Mouse (Mus musculus): ENCODE results near the gene Usp44. TPM values are rescaled to one million over a fixed set of nuclear protein-coding genes. Genes with fewer than 3 reads are reported as not detected.
A peak's percentile ranks its signal among the peaks of the same experiment; 100 is the strongest.

The Usp44 gene
- polyA plus RNA-seq, 1 experiment from 2014 or later = 1.1 TPM

DNA sequence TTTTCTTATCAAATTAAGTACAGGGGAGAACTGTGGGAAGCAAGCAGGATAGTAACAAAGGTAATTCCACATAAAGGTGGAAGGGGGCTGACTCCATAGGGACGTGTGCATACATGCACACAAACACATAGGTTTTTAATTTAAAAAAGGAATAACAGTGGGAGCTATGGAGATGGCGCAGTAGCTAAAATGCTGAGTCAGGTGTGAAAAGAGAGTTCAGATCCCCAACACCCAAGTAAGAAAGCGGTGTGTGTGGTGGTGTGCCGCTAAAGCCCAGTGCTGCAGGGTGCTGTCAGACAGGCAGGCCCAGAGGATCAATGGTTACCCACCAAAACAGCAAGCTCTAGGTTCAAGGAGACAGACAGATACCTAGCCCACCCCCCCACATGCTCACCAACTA lies 47.4 kb downstream of the Usp44 start:
- peaks cover 30% of the 10 kb centered on the region for H3K36me3 ChIP-seq (ENCODE audit: control insufficient read depth, insufficient read depth, low read length)
- H3K9ac ChIP-seq (ENCODE audit: low read length) = no peak overlapping the region
- no peaks in the 10 kb centered on the region for H3K9me3 ChIP-seq (replicated peaks; ENCODE audit: control insufficient read depth, low read length)
- WGBS = 95% methylated on average over 4 of the region's 4 CpGs
- DNase-seq (ENCODE audit: low spot score) (no peak), ATAC-seq (no peak)
- H3K27me3 ChIP-seq (replicated peaks; ENCODE audit: control insufficient read depth, insufficient read depth, low read length) = no peaks in the 10 kb centered on the region
- H3K4me3 ChIP-seq (ENCODE audit: low read depth, low read length) = no peak overlapping the region
- H3K27ac ChIP-seq (ENCODE audit: low read depth, low read length) = no peak overlapping the region
- H3K4me2 ChIP-seq (ENCODE audit: low read length) = no peak overlapping the region
- H3K4me1 ChIP-seq (ENCODE audit: control insufficient read depth, insufficient read depth, low read length) = no peaks in the 10 kb centered on the region

DNA sequence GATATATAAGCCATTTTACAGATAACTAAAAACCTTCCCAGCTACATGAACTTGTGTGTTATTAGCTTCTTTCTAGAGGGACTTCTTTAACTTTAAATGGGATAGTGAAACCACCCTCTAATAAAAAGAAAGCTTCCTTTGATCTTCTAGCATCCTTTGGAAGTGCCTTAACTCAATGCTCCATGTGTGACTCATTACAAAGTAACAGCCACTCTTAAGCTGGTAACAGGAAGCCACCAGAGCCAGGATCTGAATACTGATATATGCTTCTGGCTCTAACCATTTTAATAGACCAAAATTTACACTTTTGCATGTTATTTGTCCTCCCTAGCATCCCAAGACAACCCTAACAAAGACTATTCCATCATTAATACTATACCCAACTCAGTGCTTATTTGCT lies 50.6 kb downstream of the Usp44 start:
- peaks cover 44% of the 10 kb centered on the region for H3K36me3 ChIP-seq (ENCODE audit: control insufficient read depth, insufficient read depth, low read length)

DNA sequence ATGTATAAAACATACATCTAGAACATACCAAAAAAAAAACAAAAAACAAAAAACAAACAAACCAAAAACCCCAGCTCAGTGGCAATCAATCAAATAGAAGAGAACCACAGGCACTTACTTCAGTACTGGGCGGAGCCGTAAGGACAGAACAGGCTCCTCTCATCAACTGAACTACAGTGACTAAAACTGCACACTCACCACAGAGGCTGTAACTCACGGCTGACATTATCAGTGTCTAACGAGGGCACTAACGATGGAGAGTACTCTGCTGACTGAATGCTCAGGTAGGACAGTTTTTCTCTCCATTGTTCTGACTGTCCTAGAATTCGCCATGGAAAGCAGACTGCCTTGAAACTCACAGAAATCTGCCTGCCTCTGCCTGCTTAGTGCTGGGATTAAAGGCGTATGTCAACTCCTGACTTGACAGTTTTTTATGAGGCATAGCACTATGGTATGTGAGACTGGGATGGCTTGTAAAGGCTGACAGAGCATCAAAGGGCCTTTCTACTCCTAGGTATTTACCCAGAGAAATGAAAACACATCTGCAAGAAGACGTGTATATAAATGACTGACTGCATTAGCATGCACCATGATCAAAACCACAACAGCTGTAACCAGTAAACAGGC lies 51.5 kb downstream of the Usp44 start:
- H3K4me2 ChIP-seq (ENCODE audit: low read length) = no peak overlapping the region
- 72% methylated on average over 8 of the region's 8 CpGs for WGBS
- no peak overlapping the region for H3K4me3 ChIP-seq (ENCODE audit: low read depth, low read length)
- no peak overlapping the region for H3K9ac ChIP-seq (ENCODE audit: low read length)
- H3K36me3 ChIP-seq (ENCODE audit: control insufficient read depth, insufficient read depth, low read length) = peaks cover 45% of the 10 kb centered on the region
- H3K27ac ChIP-seq (ENCODE audit: low read depth, low read length) = no peak overlapping the region
- no peaks in the 10 kb centered on the region for H3K4me1 ChIP-seq (ENCODE audit: control insufficient read depth, insufficient read depth, low read length)
- no peaks in the 10 kb centered on the region for H3K27me3 ChIP-seq (replicated peaks; ENCODE audit: control insufficient read depth, insufficient read depth, low read length)
- no peak for ATAC-seq
- H3K9me3 ChIP-seq (replicated peaks; ENCODE audit: control insufficient read depth, low read length) = no peaks in the 10 kb centered on the region
- DNase-seq (ENCODE audit: low spot score) = no peak

More for the DNA sequence above, 50.6 kb downstream of the Usp44 start:
- Histone ChIP-seq H3K9ac (ENCODE audit: low read length) (no peak overlapping the region), H3K4me3 (ENCODE audit: low read depth, low read length) (no peak overlapping the region), H3K27me3 (replicated peaks; ENCODE audit: control insufficient read depth, insufficient read depth, low read length) (no peaks in the 10 kb centered on the region), H3K27ac (ENCODE audit: low read depth, low read length) (no peak overlapping the region), H3K9me3 (replicated peaks; ENCODE audit: control insufficient read depth, low read length) (no peaks in the 10 kb centered on the region), H3K4me2 (ENCODE audit: low read length) (no peak overlapping the region), H3K4me1 (ENCODE audit: control insufficient read depth, insufficient read depth, low read length) (no peaks in the 10 kb centered on the region)
- ATAC-seq (no peak), DNase-seq (ENCODE audit: low spot score) (no peak)

DNA sequence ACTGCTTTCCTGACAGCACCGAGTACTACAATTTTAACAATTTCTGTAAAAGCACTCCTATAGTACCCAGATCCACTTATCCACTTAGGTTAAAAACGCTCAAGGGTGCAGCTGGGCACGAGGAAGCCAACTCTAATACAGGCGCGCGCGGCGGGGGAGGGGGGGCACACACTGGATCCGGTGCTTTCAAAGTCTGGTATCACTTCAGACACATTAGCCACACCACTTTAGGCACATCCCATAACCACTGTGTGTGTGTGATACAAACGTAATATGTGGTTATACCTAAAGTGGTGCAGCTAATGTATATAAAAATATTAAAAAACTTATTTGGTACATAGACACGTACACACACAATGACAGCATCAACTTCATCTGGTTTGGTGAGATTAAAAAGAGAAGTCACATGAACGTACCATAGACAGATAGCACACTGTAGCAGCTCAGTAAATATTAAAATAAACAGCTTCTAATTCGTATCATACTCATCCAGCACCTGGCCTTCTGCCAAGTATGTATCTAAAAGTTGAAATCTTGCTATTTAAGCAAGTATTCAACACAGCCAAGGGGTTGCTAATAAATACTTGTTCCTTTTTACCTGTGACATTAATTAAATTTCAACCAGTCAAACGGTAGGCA lies 54.6 kb downstream of the Usp44 start:
- peak; percentile 11 for DNase-seq (ENCODE audit: low spot score)
- no peak overlapping the region for H3K4me3 ChIP-seq (ENCODE audit: low read depth, low read length)
- H3K9me3 ChIP-seq (replicated peaks; ENCODE audit: control insufficient read depth, low read length) = no peaks in the 10 kb centered on the region
- 0 out of 2 replicates have a peak, but pooled peaks cover 3% of the 10 kb centered on the region for H3K4me1 ChIP-seq (ENCODE audit: control insufficient read depth, insufficient read depth, low read length)
- H3K36me3 ChIP-seq (ENCODE audit: control insufficient read depth, insufficient read depth, low read length) = peaks cover 29% of the 10 kb centered on the region
- H3K4me2 ChIP-seq (ENCODE audit: low read length) = no peak overlapping the region
- 91% methylated on average over 14 of the region's 14 CpGs for WGBS
- H3K27me3 ChIP-seq (replicated peaks; ENCODE audit: control insufficient read depth, insufficient read depth, low read length) = no peaks in the 10 kb centered on the region
- no peak overlapping the region for H3K9ac ChIP-seq (ENCODE audit: low read length)
- no peak for ATAC-seq
- H3K27ac ChIP-seq (ENCODE audit: low read depth, low read length) = no peak overlapping the region

DNA sequence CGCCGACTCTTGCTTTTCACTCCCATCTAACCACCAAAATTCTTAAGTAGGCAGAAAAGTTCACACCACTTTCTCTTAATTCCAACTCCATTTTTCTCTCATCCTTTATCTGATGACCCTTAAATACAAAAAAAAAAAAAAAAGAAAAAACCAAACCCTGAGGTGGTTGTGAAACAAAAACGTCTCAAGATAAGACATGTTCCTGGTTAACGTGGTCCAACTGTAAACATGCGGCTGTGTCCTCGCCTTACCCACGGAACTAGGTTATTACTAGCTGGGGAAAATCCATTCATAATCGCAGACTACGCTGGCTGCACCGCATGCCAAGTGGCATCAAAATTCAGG lies 57.2 kb downstream of the Usp44 start:
- DNase-seq (ENCODE audit: low spot score) (no peak), ATAC-seq (no peak)
- H3K4me3 ChIP-seq (ENCODE audit: low read depth, low read length) = peak overlapping the region; percentile 98
- H3K27ac ChIP-seq (ENCODE audit: low read depth, low read length) = 0 out of 2 replicates have a peak overlapping the region, but pooled peaks have one; percentile 85
- H3K9me3 ChIP-seq (replicated peaks; ENCODE audit: control insufficient read depth, low read length) = no peaks in the 10 kb centered on the region
- H3K4me1 ChIP-seq (ENCODE audit: control insufficient read depth, insufficient read depth, low read length) = 0 out of 2 replicates have a peak, but pooled peaks cover 3% of the 10 kb centered on the region
- H3K27me3 ChIP-seq (replicated peaks; ENCODE audit: control insufficient read depth, insufficient read depth, low read length) = no peaks in the 10 kb centered on the region
- WGBS = 22% methylated on average over 10 of the region's 10 CpGs
- peaks cover 29% of the 10 kb centered on the region for H3K36me3 ChIP-seq (ENCODE audit: control insufficient read depth, insufficient read depth, low read length)
- peak overlapping the region; percentile 91 for H3K9ac ChIP-seq (ENCODE audit: low read length)
- H3K4me2 ChIP-seq (ENCODE audit: low read length) = peak overlapping the region; percentile 91

DNA sequence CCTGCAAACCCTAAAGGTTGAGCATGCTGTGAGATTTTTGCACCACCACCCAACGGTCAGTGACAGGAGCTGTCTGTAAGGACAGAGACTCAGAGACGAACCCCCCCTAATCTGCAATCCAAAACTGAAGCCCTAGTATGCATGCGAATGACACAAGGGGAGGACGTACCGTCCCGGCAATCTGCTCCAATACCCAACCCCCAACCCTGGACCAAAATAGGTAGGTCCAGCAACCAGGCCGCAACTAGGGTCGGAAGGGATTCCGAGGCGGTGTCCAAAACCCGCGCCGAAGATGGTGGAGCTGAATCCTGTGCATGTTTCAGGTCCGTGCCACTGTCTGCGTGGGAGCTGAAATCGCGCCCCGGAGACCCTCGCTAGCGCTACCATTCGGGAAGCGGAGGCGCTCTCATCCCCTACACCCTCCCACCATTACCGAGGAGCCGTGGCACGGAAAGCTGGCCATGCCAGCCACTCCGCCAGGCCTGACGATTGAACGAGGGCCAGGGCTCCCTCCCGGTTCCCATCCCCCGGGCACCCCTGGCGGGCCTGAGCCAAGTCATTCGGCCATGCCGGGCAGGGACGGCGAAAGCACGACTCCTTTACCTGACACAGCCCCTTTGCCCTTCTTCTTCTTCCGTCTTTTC lies 57.7 kb downstream of the Usp44 start:
- under 1% methylated on average over 38 of the region's 38 CpGs for WGBS
- Histone ChIP-seq H3K9ac (ENCODE audit: low read length) (peak overlapping the region; percentile 91), H3K9me3 (replicated peaks; ENCODE audit: control insufficient read depth, low read length) (no peaks in the 10 kb centered on the region), H3K4me3 (ENCODE audit: low read depth, low read length) (peak overlapping the region; percentile 98), H3K27me3 (replicated peaks; ENCODE audit: control insufficient read depth, insufficient read depth, low read length) (no peaks in the 10 kb centered on the region), H3K4me2 (ENCODE audit: low read length) (peak overlapping the region; percentile 91), H3K36me3 (ENCODE audit: control insufficient read depth, insufficient read depth, low read length) (peaks cover 27% of the 10 kb centered on the region), H3K27ac (ENCODE audit: low read depth, low read length) (peak overlapping the region; percentile 85), H3K4me1 (ENCODE audit: control insufficient read depth, insufficient read depth, low read length) (0 out of 2 replicates have a peak, but pooled peaks cover 3% of the 10 kb centered on the region)
- DNase-seq (ENCODE audit: low spot score) = peak; percentile 46
- ATAC-seq = peak; percentile 77

DNA sequence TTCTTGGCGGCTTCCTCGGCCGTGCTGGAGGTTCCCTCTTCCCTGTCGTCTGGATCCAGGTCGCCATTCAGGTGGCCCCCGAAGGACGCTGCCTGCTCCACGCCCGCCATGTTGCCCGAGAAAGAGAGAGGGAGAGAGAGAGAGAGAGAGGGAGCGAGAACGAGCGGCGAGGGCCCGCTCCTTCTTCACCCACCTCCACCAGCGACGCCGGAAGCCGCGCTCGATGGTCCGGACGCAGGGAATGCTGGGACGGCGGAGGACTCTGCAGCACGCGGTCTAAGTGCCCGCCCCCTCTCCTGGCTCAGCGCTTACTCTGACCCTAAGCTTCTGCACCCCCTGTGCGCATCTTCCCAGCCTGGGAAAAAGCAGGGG lies 58.2 kb downstream of the Usp44 start:
- Histone ChIP-seq H3K9ac (ENCODE audit: low read length) (peak overlapping the region; percentile 91), H3K4me1 (ENCODE audit: control insufficient read depth, insufficient read depth, low read length) (0 out of 2 replicates have a peak, but pooled peaks cover 3% of the 10 kb centered on the region), H3K27ac (ENCODE audit: low read depth, low read length) (peak overlapping the region; percentile 85), H3K4me2 (ENCODE audit: low read length) (peak overlapping the region; percentile 91), H3K27me3 (replicated peaks; ENCODE audit: control insufficient read depth, insufficient read depth, low read length) (no peaks in the 10 kb centered on the region), H3K4me3 (ENCODE audit: low read depth, low read length) (peak overlapping the region; percentile 98), H3K9me3 (replicated peaks; ENCODE audit: control insufficient read depth, low read length) (no peaks in the 10 kb centered on the region), H3K36me3 (ENCODE audit: control insufficient read depth, insufficient read depth, low read length) (peaks cover 25% of the 10 kb centered on the region)
- ATAC-seq = peak; percentile 99
- WGBS = 1% methylated on average over 24 of the region's 30 CpGs
- peak; percentile 96 for DNase-seq (ENCODE audit: low spot score)

DNA sequence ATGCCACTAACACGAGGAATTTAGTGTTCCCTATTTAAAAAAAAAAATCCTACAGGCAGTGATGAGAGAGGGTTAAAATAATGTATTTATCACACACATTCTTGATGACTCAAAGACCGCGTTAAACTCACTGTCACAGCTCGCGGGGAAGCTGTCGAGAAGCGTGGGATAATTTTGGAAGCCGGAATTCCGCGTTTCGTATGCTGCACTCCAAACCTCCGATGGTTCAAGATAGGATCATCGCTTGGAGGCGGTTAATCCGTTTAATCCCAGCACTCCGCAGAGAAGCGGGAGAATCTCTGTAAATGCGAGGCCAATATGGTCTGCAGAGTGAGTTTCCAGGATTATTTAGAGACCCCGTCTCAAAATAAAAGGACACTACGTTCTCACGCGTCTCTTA lies 58.6 kb downstream of the Usp44 start:
- WGBS = under 1% methylated on average over 22 of the region's 22 CpGs
- H3K27me3 ChIP-seq (replicated peaks; ENCODE audit: control insufficient read depth, insufficient read depth, low read length) = no peaks in the 10 kb centered on the region
- DNase-seq (ENCODE audit: low spot score) = no peak
- no peak; the same call in 1 of the 2 replicates for ATAC-seq
- no peaks in the 10 kb centered on the region for H3K9me3 ChIP-seq (replicated peaks; ENCODE audit: control insufficient read depth, low read length)
- H3K4me2 ChIP-seq (ENCODE audit: low read length) = peak overlapping the region; percentile 91
- H3K9ac ChIP-seq (ENCODE audit: low read length) = peak overlapping the region; percentile 91
- peak overlapping the region; percentile 85; the same call in 1 of the 2 replicates for H3K27ac ChIP-seq (ENCODE audit: low read depth, low read length)
- H3K4me1 ChIP-seq (ENCODE audit: control insufficient read depth, insufficient read depth, low read length) = 0 out of 2 replicates have a peak, but pooled peaks cover 3% of the 10 kb centered on the region
- H3K4me3 ChIP-seq (ENCODE audit: low read depth, low read length) = peak overlapping the region; percentile 98
- H3K36me3 ChIP-seq (ENCODE audit: control insufficient read depth, insufficient read depth, low read length) = peaks cover 21% of the 10 kb centered on the region

DNA sequence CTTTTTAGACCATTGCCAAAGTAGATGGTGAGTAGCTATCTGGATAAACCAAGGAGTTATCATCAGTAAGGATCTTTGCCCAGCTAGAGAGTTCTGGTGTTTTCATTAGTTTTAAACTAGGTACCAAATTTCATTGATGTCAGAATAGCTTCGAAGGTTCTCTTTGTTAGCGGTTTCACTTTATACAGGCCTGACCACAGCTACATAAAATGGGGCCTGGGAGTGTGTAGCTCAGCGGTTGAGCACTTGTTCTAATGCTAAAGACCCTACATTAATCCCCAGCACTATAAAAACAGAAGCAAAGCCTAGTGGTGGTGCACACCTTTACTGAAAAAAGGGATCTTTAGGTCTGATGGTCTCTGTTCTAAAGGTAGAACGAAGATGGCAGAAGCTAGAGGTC lies 59.2 kb downstream of the Usp44 start:
- peak overlapping the region; percentile 91; the same call in 1 of the 2 replicates for H3K9ac ChIP-seq (ENCODE audit: low read length)
- peak overlapping the region; percentile 91 for H3K4me2 ChIP-seq (ENCODE audit: low read length)
- DNase-seq (ENCODE audit: low spot score) (no peak), ATAC-seq (no peak)
- 0 out of 2 replicates have a peak, but pooled peaks cover 3% of the 10 kb centered on the region for H3K4me1 ChIP-seq (ENCODE audit: control insufficient read depth, insufficient read depth, low read length)
- peaks cover 15% of the 10 kb centered on the region for H3K36me3 ChIP-seq (ENCODE audit: control insufficient read depth, insufficient read depth, low read length)
- peak overlapping the region; percentile 98; the same call in 1 of the 2 replicates for H3K4me3 ChIP-seq (ENCODE audit: low read depth, low read length)
- H3K27me3 ChIP-seq (replicated peaks; ENCODE audit: control insufficient read depth, insufficient read depth, low read length) = no peaks in the 10 kb centered on the region
- no peaks in the 10 kb centered on the region for H3K9me3 ChIP-seq (replicated peaks; ENCODE audit: control insufficient read depth, low read length)
- no peak overlapping the region for H3K27ac ChIP-seq (ENCODE audit: low read depth, low read length)
- 64% methylated on average over 4 of the region's 4 CpGs for WGBS
